In the genomic region with DNA sequence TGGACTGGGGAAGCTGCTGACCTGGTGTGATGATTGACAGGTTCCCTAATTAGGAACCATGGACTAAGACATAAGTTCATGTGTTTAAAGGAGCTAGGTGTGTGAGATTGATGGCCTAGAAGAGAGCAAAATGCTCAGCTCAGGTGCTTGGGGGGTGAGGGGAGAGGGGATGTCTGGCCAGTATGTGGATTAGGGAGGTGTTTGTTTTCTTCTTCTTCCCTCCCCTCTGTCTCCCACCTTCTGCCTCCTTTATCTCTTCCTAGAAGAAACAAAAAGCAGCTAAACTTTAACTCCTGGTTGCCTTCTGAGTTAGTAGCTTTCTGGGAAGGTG, we compare ENCODE assay signal across 8 mouse cellular contexts.
DNase-seq lines count a peak whose midpoint lies in the region; ATAC-seq and TF ChIP-seq lines count a peak whose summit lies in the region.

No protein-coding gene starts in this region.

- no peak for TF ChIP-seq POLR2A in olfactory bulb, adult 2 months (IDR thresholded peaks at IDR 0.05; ENCODE audit: insufficient read depth, low read depth, low read length)

- H3K4me1 ChIP-seq in forebrain, embryonic 12.5 days: peaks cover 47% of the 10 kb centered on the region
- peaks cover 72% of the 10 kb centered on the region for H3K4me1 ChIP-seq in limb, embryonic 13.5 days
- H3K4me1 ChIP-seq in olfactory bulb, adult 2 months (ENCODE audit: control insufficient read depth, insufficient read depth, low read length): peaks cover 15% of the 10 kb centered on the region

- H3K36me3 ChIP-seq in forebrain, embryonic 12.5 days (replicated peaks): no peaks in the 10 kb centered on the region
- H3K36me3 ChIP-seq in limb, embryonic 13.5 days: no peaks in the 10 kb centered on the region

- H3K4me2 ChIP-seq in forebrain, embryonic 12.5 days: peak overlapping the region; percentile 43
- peak overlapping the region; percentile 45 for H3K4me2 ChIP-seq in limb, embryonic 13.5 days (replicated peaks)

- no peak overlapping the region; the same call in 1 of the 2 replicates for H3K4me3 ChIP-seq in layer of hippocampus, adult 2 months
- H3K4me3 ChIP-seq in forebrain, embryonic 12.5 days (replicated peaks): no peak overlapping the region
- peak overlapping the region; percentile 5; the same call in 1 of the 2 replicates for H3K4me3 ChIP-seq in limb, embryonic 13.5 days
- H3K4me3 ChIP-seq in olfactory bulb, adult 2 months (ENCODE audit: insufficient read depth, low read depth, low read length): no peak overlapping the region

- intact Hi-C loops in left cerebral cortex, postnatal 25 days (cut with DNase I): no loop called here

- no peaks in the 10 kb centered on the region for H3K27me3 ChIP-seq in forebrain, embryonic 12.5 days
- H3K27me3 ChIP-seq in limb, embryonic 13.5 days: no peaks in the 10 kb centered on the region

- no peak for DNase-seq in layer of hippocampus, adult 2 months (ENCODE audit: low spot score in 2 of 2)
- no peak for DNase-seq in layer of hippocampus, adult 11-12 months (ENCODE audit: low spot score)
- no peak for DNase-seq in right cerebral cortex, adult 18-20 months
- no peak for DNase-seq in adrenal gland, postnatal 25 days
- no peak for DNase-seq in left cerebral cortex, postnatal 25 days (ENCODE audit: low spot score in 2 of 2)

- H3K9me3 ChIP-seq in forebrain, embryonic 12.5 days: no peaks in the 10 kb centered on the region
- no peaks in the 10 kb centered on the region for H3K9me3 ChIP-seq in limb, embryonic 13.5 days

- H3K9ac ChIP-seq in forebrain, embryonic 12.5 days: peak overlapping the region; percentile 1; the same call in 1 of the 2 replicates
- H3K9ac ChIP-seq in limb, embryonic 13.5 days: no peak overlapping the region

- peak overlapping the region; percentile 67; the same call in 1 of the 2 replicates for H3K27ac ChIP-seq in layer of hippocampus, adult 2 months
- peak overlapping the region; percentile 73 for H3K27ac ChIP-seq in forebrain, embryonic 12.5 days
- H3K27ac ChIP-seq in limb, embryonic 13.5 days: no peak overlapping the region; the same call in 1 of the 2 replicates
- H3K27ac ChIP-seq in olfactory bulb, adult 2 months (ENCODE audit: insufficient read depth, low read depth, low read length): 0 out of 2 replicates have a peak overlapping the region, but pooled peaks have one; percentile 2

- ATAC-seq in forebrain, embryonic 12.5 days (ENCODE audit: low FRiP score): peak; percentile 39; the same call in 1 of the 2 replicates
- ATAC-seq in limb, embryonic 13.5 days (ENCODE audit: low FRiP score, low read depth): no peak; the same call in 1 of the 2 replicates

- TF ChIP-seq CTCF in layer of hippocampus, adult 2 months (conservative IDR thresholded peaks at IDR 0.05): no peak
- TF ChIP-seq CTCF in olfactory bulb, adult 2 months (IDR thresholded peaks at IDR 0.05; ENCODE audit: insufficient read depth, low read depth, low read length): no peak
